Mouse (Mus musculus): ENCODE data around the gene B230217C12Rik. TPM values are rescaled to one million over a fixed set of nuclear protein-coding genes. Genes with fewer than 3 reads are reported as not detected.
"Not testable (repeated sequence)": the region's sequence is repeated elsewhere in the genome, so short reads cannot be mapped to it uniquely, and the experiment has no call there.

The B230217C12Rik gene
- total RNA-seq, 4 experiments from 2014 or later, result 3.7 to 7.2 (median 6.2) TPM

DNA sequence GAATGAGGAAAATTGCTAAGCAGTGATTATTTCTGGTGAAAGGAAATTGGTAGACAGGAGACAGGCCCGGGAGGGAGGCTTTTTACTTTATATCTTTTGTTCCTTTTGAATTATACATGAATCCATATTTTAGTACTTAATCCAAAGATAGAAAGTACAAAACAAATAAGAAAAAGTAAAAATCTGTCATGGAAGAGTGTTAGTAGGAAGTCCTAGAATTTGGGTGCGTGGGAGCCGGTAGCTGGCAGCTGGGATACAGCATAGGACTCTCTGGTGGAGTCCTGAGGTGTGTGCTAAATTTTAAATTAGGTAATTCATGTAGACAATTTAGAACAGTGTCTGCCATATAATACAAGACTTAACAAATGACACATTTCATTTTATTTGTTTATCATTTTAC lies 27.0 kb downstream of the B230217C12Rik start:
- no peak for DNase-seq

DNA sequence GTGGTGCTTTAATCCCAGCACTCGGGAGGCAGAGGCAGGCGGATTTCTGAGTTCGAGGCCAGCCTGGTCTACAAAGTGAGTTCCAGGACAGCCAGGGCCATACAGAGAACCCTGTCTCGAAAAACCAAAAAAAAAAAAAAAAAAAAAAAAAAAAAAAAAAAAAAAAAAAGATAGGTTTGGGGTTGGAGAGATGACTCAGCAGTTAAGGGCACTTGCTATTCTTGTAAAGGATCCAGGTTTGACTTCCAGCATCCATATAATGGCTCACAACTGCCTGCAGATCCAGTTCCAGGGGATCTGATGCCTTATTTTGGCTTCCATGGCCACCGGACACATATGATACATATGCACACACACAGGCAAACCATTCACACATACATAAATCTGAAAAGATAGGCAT lies 31.8 kb downstream of the B230217C12Rik start:
- DNase-seq, result not testable (repeated sequence)

DNA sequence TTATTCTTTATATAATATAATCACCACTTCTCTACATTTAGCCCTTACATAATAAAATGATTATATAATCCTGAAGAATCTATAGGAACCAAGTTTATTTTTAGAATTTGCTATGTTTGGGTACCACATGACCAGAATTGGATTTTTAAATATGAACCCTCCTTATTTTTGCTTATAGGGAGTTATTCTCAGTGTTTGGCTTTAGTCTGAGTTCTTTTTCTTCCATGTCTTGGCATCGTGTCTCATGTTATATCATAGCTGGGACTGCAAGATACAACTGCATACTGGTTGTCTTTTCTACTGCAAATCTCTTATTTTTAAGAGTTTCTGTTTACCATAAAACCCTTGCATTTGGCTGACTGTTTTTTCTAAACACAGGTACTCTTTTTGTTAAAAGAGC lies 33.8 kb downstream of the B230217C12Rik start:
- DNase-seq, result no peak

DNA sequence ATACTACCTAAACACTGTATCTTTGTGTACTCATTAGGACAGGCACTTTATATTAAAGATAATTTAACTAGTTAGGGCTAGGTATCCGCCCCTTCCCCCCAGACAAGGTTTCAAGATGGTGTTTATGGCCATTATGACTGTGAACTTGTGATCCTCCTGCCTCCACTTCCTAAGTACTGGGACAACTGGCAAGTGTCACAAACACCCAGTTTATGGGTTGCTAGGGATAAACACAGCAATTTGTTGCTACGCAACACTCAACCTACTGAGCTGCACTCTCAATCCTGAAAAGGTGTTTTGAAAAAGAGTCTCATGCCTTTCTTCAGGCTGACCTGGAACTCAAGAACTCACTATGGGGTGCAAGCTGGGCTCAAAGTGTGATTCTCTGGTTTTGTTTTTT lies 36.8 kb downstream of the B230217C12Rik start:
- DNase-seq, result no peak

GRCm38 (mm10) chr11:97880362-97880761 lies 39.8 kb downstream of the B230217C12Rik start:
- DNase-seq, result no peak

DNA sequence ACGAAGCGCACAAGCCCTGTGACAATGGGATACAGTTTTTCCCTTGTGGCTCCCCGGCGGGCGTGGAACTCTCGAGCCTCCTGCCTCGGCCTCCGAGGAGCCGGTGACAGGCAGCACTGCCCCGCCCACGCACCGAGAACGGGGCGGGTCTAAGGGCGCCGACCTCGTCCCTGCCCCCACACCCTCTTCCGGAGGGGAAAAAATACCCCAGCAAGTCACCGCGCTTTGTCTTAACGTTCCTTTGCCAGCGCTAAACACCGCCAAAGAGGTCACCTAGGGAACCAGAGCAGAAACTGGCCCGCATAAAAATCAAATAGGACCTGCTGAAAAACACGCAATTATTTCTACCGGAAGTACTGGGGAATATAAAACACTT lies 43.0 kb downstream of the B230217C12Rik start:
- peak; percentile 60 for DNase-seq

- DNase-seq, result peak; percentile 98
Observed at GRCm38 (mm10) chr11:97883918-97884600, 43.5 kb downstream of the B230217C12Rik start, which contains the start of gene Fbxo47. TSS of gene Fbxo47 (minus strand) at chr11:97884154.

- DNase-seq, result no peak
Observed at GRCm38 (mm10) chr11:97884601-97885185, 44.1 kb downstream of the B230217C12Rik start.

GRCm38 (mm10) chr11:97885296-97885915 lies 44.8 kb downstream of the B230217C12Rik start:
- no peak for DNase-seq

- no peak for DNase-seq
Observed at GRCm38 (mm10) chr11:97891821-97892220, 51.2 kb downstream of the B230217C12Rik start.

Other genes starting within 250 kb of the B230217C12Rik start
- 1 to 10 TPM; 2.1 to 5.4 (median 4.0) TPM for gene Epop, start 211.1 kb upstream of the B230217C12Rik start, total RNA-seq (2022)
- 10 to 100 TPM; 53.1 to 99.4 (median 71.8) TPM for gene Mllt6, start 177.4 kb upstream of the B230217C12Rik start, total RNA-seq (2022)
- gene Cisd3, start 155.0 kb upstream of the B230217C12Rik start, total RNA-seq (2022), result 100 to 1,000 TPM; 153 to 194 (median 169) TPM
- 10 to 100 TPM; 22.2 to 48.5 (median 32.1) TPM for gene Pcgf2, start 140.3 kb upstream of the B230217C12Rik start, total RNA-seq (2022)
- 100 to 1,000 TPM; 197 to 238 (median 210) TPM for gene Psmb3, start 137.4 kb upstream of the B230217C12Rik start, total RNA-seq (2022)
- gene Pip4k2b, start 96.1 kb upstream of the B230217C12Rik start, total RNA-seq (2022), result 10 to 100 TPM; 25.5 to 35.1 (median 32.2) TPM
- gene Cwc25, start 74.2 kb upstream of the B230217C12Rik start, total RNA-seq (2022), result 10 to 100 TPM; 22.2 to 26.6 (median 23.1) TPM
- under 1 TPM in 3 of 4 experiments, not detected in 1; 0.49 to 0.67 (median 0.62) TPM for gene 1700001P01Rik, start 64.9 kb upstream of the B230217C12Rik start, total RNA-seq (2022)
- gene Rpl23, start 58.3 kb upstream of the B230217C12Rik start, total RNA-seq (2022), result 100 to 1,000 TPM; 753 to 943 (median 843) TPM
- 100 to 1,000 TPM; 131 to 177 (median 143) TPM for gene Lasp1, start 41.8 kb upstream of the B230217C12Rik start, total RNA-seq (2022)
- gene Fbxo47, start 43.4 kb downstream of the B230217C12Rik start, total RNA-seq (2022), result 1 to 10 TPM in 3 of 4 experiments, under 1 TPM in 1; 0.94 to 1.8 (median 1.2) TPM
- 10 to 100 TPM; 13.5 to 36.2 (median 24.0) TPM for gene Plxdc1, start 145.7 kb downstream of the B230217C12Rik start, total RNA-seq (2022)
- gene Arl5c, start 155.4 kb downstream of the B230217C12Rik start, total RNA-seq (2022), result 1 to 10 TPM in 3 of 4 experiments, under 1 TPM in 1; 0.44 to 1.8 (median 1.4) TPM
- 10 to 100 TPM in 2 of 4 experiments, 1 to 10 TPM in 2; 7.8 to 18.8 (median 13.6) TPM for gene Cacnb1, start 182.3 kb downstream of the B230217C12Rik start, total RNA-seq (2022)
- 1,000 to 10,000 TPM in 2 of 4 experiments, 100 to 1,000 TPM in 2; 894 to 1,148 (median 997) TPM for gene Rpl19, start 185.9 kb downstream of the B230217C12Rik start, total RNA-seq (2022)
- 10 to 100 TPM in 1 of 4 experiments, 1 to 10 TPM in 3; 3.8 to 10.9 (median 6.6) TPM for gene Stac2, start 212.7 kb downstream of the B230217C12Rik start, total RNA-seq (2022)